Mouse (Mus musculus): ENCODE data around the gene Atp6v1g1.

Atp6v1g1 gene

GRCm38 (mm10) chr4:63585216-63585615 is 40.6 kb downstream of the Atp6v1g1 start:
- DNase-seq, result no peak

DNA sequence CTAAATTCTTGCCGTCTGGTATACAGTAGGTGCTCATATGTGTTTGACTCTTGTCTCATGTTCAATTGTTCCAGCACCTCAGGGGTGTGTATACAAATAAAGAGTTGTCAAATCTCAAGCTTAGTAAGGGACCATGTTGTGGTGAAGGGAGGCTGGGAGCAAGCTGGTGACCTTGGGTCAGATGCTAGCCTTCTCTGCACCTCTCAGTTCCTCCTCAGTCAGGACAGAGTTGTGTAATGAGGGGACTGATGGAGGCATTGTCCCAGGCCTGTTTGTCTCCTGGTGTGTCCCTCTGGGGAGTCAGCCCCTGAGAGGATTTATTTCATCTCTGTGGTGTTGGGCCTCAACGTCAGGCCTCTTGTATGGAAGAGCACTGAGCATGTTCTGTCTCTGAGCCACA is 41.7 kb downstream of the Atp6v1g1 start:
- no peak for DNase-seq

- no peak for DNase-seq
Observed at GRCm38 (mm10) chr4:63589987-63590386, 45.4 kb downstream of the Atp6v1g1 start.

DNA sequence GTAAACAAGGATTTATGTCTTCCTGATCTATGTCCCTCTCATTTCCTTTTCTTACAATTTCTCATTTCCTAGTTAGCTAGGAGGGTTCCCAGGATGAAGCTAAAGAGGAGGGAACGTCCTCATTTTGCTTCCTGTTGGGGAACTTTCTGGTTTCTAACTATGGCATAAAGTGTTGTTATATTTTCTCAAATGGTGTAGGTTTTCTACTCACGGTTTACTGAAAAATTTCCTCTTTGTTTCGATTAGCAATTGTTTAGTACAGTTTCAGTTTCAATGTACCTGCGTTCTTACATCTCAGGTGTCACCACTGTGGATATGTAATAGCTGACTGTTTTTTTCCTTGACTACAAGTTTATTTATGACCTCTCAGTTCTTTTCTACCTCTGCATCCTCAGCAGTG is 46.0 kb downstream of the Atp6v1g1 start:
- DNase-seq, result no peak

DNA sequence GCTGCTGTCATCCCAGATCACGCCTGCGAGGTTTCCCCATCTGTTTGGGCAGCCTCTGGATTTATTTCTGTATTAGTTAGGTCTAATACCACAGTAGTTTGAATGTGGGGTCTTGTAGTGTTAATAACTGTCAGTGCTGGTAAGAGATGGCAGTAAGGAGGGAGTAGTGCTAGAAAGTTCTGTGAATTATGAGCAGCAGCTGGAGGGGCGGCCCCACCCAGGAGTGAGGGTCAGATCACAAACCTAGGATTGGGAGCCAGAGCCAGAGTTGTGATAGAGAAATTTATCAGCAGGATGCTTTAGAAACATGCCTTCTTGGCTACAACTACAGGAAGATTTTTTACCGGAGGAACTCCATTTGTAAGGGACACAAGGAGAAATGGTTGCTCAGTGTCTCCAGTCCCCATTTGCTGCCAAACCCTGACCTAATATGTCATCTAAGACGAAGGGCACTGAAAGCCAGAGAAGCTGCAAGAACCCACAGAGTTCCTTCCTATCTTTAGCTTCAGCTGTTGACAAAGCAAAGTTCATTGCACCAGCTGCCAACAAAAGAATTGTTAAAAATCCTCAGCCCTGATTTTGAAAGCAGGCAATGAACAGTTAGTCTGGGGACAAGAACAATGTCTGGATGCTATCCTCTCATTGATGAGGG is 50.0 kb downstream of the Atp6v1g1 start:
- no peak for DNase-seq

DNA sequence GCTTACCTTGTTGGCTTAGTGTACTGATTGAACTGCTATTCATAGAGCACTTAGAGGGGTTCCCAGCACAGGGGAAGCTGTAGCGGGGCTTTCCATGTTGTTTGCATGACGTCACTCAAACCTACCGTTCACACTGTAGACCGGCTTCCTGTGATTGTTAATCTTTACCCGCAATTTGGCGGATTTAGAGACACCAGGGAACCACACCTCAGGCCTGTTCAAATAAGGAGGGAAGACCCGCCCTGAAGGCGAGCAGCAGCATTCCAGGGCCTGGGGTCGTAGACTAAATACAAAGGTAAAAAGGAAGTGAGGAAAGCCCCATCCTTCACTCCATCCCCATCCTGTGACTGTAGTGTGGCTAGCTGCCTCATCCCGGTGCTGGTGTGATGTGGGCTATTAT is 50.7 kb downstream of the Atp6v1g1 start:
- no peak for DNase-seq

DNA sequence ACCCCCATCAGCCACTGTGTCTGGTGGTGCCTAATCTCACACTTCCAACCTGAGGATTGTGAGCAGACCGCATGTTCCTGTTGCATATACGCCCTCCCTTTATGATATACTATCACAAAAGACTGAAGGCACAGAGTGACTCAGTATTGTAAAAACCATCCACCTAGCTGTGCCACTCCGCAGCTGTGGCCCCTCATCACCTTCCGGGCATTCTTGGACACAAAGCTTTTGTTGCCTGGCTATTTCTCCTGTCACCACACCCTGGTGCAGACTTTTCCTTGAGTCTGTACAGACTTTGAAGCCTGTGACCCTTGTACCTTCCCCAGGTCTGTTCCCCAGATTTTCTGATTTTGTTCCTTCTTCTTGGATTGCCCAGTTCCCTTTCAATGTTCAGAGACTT is 51.4 kb downstream of the Atp6v1g1 start:
- no peak for DNase-seq
